Mouse (Mus musculus) gastrocnemius, postnatal 10 days (tissue): ENCODE measurements around the gene Ntmt1. TPM values are rescaled to one million over a fixed set of nuclear protein-coding genes. Genes with fewer than 3 reads are reported as not detected.

Experiments
- DNase-seq: peaks from one replicate; pipeline ENCODE4 v3.0.0; 2021; ENCODE audit warnings: mixed read lengths
- long read RNA-seq, 2 experiments: library from polyadenylated mRNA; stranded (forward); transcript quantifications; one replicate each; pipeline ENCODE4 v2.0.0; 2021
- total RNA-seq, 2 experiments: library from RNA; stranded (reverse); gene quantifications; 2 replicates each; pipeline ENCODE4 v1.2.3; 2021

Ntmt1 gene
- total RNA-seq = 10 to 100 TPM; 20.1 to 22.8 TPM
- long read RNA-seq, experiment 1, transcript Ntmt1-201 (4 exons, 1,387 nt) = major isoform, 33 of 42 reads
- long read RNA-seq, experiment 1, partial matches to known transcripts = 1 of 42 reads
- long read RNA-seq, experiment 1, other reads (novel, unspliced or antisense) = 5 of 42 reads
- long read RNA-seq, experiment 2, transcript Ntmt1-201 (4 exons, 1,387 nt) = major isoform, 36 of 42 reads
- long read RNA-seq, experiment 2, partial matches to known transcripts = 0 of 42 reads
- long read RNA-seq, experiment 2, other reads (novel, unspliced or antisense) = 3 of 42 reads

GRCm38 (mm10) chr2:30807648-30808295 lies at the start of gene Ntmt1:
Gene Ntmt1 (plus strand): TSS chr2:30807826.
- peak; percentile 98 for DNase-seq

GRCm38 (mm10) chr2:30758341-30759087 lies 49.1 kb upstream of the Ntmt1 start:
- peak; percentile 91 for DNase-seq

GRCm38 (mm10) chr2:30759088-30759374 lies 48.6 kb upstream of the Ntmt1 start:
- no peak for DNase-seq

- no peak for DNase-seq
These were observed 48.2 kb upstream of the Ntmt1 start for GRCm38 (mm10) chr2:30759442-30759841.

- DNase-seq = no peak
These were observed 47.6 kb upstream of the Ntmt1 start for GRCm38 (mm10) chr2:30759858-30760547.

GRCm38 (mm10) chr2:30760706-30761105 lies 46.9 kb upstream of the Ntmt1 start:
- no peak for DNase-seq

GRCm38 (mm10) chr2:30766446-30766845 lies 41.2 kb upstream of the Ntmt1 start:
- no peak for DNase-seq

- no peak for DNase-seq
These were observed 39.9 kb upstream of the Ntmt1 start for GRCm38 (mm10) chr2:30767626-30768240.

- no peak for DNase-seq
These were observed 39.1 kb upstream of the Ntmt1 start for GRCm38 (mm10) chr2:30768529-30768928.

- DNase-seq = no peak
These were observed 38.4 kb upstream of the Ntmt1 start for GRCm38 (mm10) chr2:30769187-30769586.

- peak; percentile 32 for DNase-seq
These were observed 36.2 kb upstream of the Ntmt1 start for GRCm38 (mm10) chr2:30771368-30771805.

- DNase-seq = peak; percentile 59
These were observed 35.7 kb upstream of the Ntmt1 start for GRCm38 (mm10) chr2:30771806-30772460.

- DNase-seq = no peak
These were observed 34.9 kb upstream of the Ntmt1 start for GRCm38 (mm10) chr2:30772581-30773312.

GRCm38 (mm10) chr2:30773313-30774005 lies 34.2 kb upstream of the Ntmt1 start:
- DNase-seq = no peak

- DNase-seq = no peak
These were observed 31.7 kb upstream of the Ntmt1 start for GRCm38 (mm10) chr2:30775955-30776354.

GRCm38 (mm10) chr2:30777266-30777665 lies 30.4 kb upstream of the Ntmt1 start:
- DNase-seq = no peak

- DNase-seq = no peak
These were observed 29.4 kb upstream of the Ntmt1 start for GRCm38 (mm10) chr2:30778235-30778634.

- DNase-seq = no peak
These were observed 28.4 kb upstream of the Ntmt1 start for GRCm38 (mm10) chr2:30779241-30779640.

GRCm38 (mm10) chr2:30782312-30783290 lies 25.0 kb upstream of the Ntmt1 start:
- DNase-seq = peak; percentile 22
